Mouse (Mus musculus): ENCODE measurements around the gene Wwc2. TPM values are rescaled to one million over a fixed set of nuclear protein-coding genes. Genes with fewer than 3 reads are reported as not detected.
A peak's percentile ranks its signal among the peaks of the same experiment; 100 is the strongest.

The Wwc2 gene
- polyA plus RNA-seq, 1 experiment from 2014 or later, result 11.1 TPM

DNA sequence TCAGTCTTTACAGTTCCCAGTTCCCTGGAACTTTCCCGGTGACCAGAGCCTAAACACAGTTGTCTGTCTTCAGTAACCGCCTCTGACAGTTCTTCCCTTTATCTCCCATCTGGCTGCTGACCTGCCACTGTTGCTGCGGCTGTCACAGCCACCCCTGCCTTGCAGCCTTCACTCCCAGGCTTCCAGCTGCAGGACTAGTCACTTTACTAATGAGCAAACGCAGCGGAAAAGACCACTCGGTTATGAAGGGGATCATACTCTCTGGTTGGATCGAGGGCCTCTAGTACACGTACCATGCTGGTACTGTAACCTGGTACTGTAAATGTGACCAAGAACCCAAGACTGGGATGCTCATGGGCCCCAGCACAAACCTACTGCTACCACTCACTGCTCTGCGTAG, 83.7 kb downstream of the Wwc2 start:
- WGBS, result 87% methylated on average over 9 of the region's 9 CpGs

DNA sequence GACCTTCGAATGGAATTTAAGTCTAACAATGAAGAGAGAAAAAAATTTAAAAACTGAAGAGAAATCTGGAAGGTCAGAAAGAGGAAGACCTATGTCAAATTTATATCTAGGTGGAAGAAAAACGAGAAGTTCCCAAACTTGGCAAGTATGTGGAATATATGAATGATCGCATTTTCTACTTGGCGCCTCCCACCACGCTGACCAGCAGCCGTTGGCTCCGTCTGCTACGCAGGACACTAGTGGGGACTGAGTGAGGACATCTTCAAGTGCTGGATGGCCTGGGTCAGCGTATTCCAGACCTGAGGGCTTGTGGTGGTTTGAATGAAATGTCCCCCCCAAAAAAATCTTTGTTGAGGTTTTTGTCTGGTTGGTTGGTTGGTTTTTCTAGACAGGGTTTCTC, 84.6 kb downstream of the Wwc2 start:
- no peaks in the 10 kb centered on the region for H3K27me3 ChIP-seq (replicated peaks; ENCODE audit: low read depth, poor library complexity, severe bottlenecking)
- peaks cover 10% of the 10 kb centered on the region for H3K36me3 ChIP-seq (replicated peaks)
- no peak for DNase-seq (ENCODE audit: low spot score)
- H3K4me3 ChIP-seq, result no peak overlapping the region
- H3K4me1 ChIP-seq, result peaks cover 5% of the 10 kb centered on the region
- H3K9me3 ChIP-seq, result peaks cover 6% of the 10 kb centered on the region
- WGBS, result 94% methylated on average over 9 of the region's 9 CpGs
- H3K27ac ChIP-seq (replicated peaks), result no peak overlapping the region

More for the DNA sequence above, 83.7 kb downstream of the Wwc2 start:
- Histone ChIP-seq H3K36me3 (replicated peaks) (peaks cover 10% of the 10 kb centered on the region), H3K27ac (replicated peaks) (no peak overlapping the region), H3K27me3 (replicated peaks; ENCODE audit: low read depth, poor library complexity, severe bottlenecking) (no peaks in the 10 kb centered on the region), H3K4me1 (peaks cover 5% of the 10 kb centered on the region), H3K9me3 (peaks cover 6% of the 10 kb centered on the region), H3K4me3 (no peak overlapping the region)
- no peak for DNase-seq (ENCODE audit: low spot score)

DNA sequence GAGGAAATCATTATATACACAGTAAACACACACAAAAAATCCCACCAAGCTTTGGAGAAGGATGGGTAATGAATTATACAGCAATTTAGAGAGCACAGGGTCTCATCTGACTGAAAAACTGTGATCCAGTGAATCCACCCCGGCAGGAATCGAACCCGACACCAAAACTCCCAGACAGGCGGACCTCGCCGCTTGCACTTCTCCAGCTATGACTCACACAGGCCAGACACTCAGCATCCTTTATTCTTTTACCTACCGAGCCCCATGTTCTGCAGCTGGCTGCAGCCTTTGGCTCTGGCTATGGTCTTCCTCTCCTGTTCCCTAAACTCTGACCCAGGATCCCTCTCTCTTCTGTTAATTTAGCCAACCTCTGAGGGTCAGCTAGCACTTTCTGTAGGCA, 85.5 kb downstream of the Wwc2 start:
- H3K9me3 ChIP-seq, result peaks cover 6% of the 10 kb centered on the region
- WGBS, result 89% methylated on average over 7 of the region's 7 CpGs
- no peak overlapping the region for H3K27ac ChIP-seq (replicated peaks)
- DNase-seq (ENCODE audit: low spot score), result no peak
- no peak overlapping the region for H3K4me3 ChIP-seq
- H3K36me3 ChIP-seq (replicated peaks), result peaks cover 16% of the 10 kb centered on the region
- H3K4me1 ChIP-seq, result peaks cover 5% of the 10 kb centered on the region
- H3K27me3 ChIP-seq (replicated peaks; ENCODE audit: low read depth, poor library complexity, severe bottlenecking), result no peaks in the 10 kb centered on the region

DNA sequence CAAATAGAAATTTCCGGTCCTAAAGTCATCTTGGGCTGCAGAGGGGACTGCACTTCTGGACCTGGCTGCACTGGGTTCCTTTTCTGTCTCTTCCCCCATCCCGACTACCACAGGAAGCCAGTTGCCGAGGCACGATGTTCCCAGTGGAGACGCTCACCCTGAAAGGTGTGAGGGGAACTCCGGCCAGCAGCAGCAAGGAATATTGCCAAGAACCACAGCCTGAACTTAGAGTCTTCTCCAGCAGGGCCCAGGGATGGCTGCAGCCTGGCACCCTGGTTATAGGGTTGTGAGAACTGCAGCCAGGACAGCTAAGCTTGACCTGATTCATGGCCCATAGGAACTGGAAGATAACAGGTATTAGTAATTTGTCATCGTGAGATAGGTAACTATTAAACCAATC, 86.7 kb downstream of the Wwc2 start:
- Histone ChIP-seq H3K36me3 (replicated peaks) (peaks cover 22% of the 10 kb centered on the region), H3K4me1 (peaks cover 5% of the 10 kb centered on the region), H3K27me3 (replicated peaks; ENCODE audit: low read depth, poor library complexity, severe bottlenecking) (no peaks in the 10 kb centered on the region), H3K27ac (replicated peaks) (no peak overlapping the region), H3K9me3 (no peaks in the 10 kb centered on the region), H3K4me3 (no peak overlapping the region)
- DNase-seq (ENCODE audit: low spot score), result no peak
- 84% methylated on average over 7 of the region's 7 CpGs for WGBS

DNA sequence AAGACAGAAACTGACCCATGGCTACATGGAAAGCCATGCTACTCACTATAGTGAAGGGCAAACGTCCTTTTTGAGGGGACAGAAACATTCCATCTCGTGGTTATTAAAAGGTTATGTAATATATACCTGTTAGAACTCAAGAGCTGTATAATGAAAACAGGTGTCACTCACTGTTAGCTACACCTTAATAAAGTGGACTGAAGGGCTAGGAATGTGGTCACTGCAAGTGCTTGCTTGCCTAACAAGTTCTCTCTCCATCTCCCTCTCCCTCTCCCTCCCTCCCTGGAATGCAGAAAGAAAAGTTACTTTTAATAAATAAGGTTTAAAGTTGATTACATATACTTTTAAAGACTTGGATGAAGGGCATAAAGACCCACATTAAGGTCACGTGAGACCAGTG, 88.0 kb downstream of the Wwc2 start:
- Histone ChIP-seq H3K27me3 (replicated peaks; ENCODE audit: low read depth, poor library complexity, severe bottlenecking) (no peaks in the 10 kb centered on the region), H3K9me3 (no peaks in the 10 kb centered on the region), H3K4me3 (no peak overlapping the region), H3K4me1 (peaks cover 5% of the 10 kb centered on the region), H3K36me3 (replicated peaks) (peaks cover 27% of the 10 kb centered on the region), H3K27ac (replicated peaks) (no peak overlapping the region)
- WGBS, result 85% methylated on average over 3 of the region's 3 CpGs
- DNase-seq (ENCODE audit: low spot score), result no peak

DNA sequence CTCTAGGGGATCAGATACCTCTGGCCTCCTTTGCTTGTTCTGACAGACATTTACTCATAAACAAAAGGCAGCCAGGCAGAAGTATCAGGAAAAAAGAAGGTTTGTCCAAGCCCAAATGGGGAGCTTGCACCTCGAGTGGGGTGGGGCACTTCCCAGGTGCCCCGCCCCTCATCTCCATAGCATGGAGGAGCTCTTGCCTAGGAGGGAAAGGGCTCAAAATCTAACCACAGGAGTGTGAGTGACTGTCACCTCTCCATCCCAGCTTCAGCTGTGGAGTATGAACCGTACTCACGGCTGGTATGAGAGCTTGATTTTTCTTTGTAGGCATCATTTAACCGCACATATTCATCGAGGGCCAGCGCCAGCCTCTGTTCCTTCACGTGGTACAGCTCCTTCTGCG, 90.4 kb downstream of the Wwc2 start:
- H3K36me3 ChIP-seq (replicated peaks), result peaks cover 36% of the 10 kb centered on the region
- H3K9me3 ChIP-seq, result no peaks in the 10 kb centered on the region
- no peak overlapping the region for H3K27ac ChIP-seq (replicated peaks)
- no peak overlapping the region for H3K4me3 ChIP-seq
- no peaks in the 10 kb centered on the region for H3K27me3 ChIP-seq (replicated peaks; ENCODE audit: low read depth, poor library complexity, severe bottlenecking)
- H3K4me1 ChIP-seq, result no peaks in the 10 kb centered on the region
- WGBS, result 93% methylated on average over 9 of the region's 9 CpGs
- no peak for DNase-seq (ENCODE audit: low spot score)

DNA sequence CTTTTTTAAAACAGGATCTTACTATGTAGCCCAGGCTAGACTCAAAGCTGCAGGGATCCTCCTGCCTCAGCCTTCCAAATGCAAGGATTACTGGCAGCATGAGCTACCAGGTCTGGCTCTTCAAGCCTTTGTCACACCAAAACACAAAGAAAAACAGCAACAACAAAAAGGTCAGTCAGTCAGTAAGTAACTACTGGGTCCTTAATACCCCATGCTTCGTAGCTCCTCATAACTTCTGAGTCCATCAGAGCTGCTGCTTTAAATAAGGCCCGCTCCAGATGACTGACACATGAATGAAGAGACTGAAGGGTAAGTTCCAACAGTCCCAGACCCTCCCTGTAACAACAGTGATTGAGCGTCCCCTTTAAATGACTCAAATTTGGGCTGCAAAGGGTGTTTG, 90.8 kb downstream of the Wwc2 start:
- DNase-seq (ENCODE audit: low spot score), result no peak
- H3K9me3 ChIP-seq, result no peaks in the 10 kb centered on the region
- H3K4me3 ChIP-seq, result no peak overlapping the region
- H3K27me3 ChIP-seq (replicated peaks; ENCODE audit: low read depth, poor library complexity, severe bottlenecking), result no peaks in the 10 kb centered on the region
- H3K27ac ChIP-seq (replicated peaks), result no peak overlapping the region
- peaks cover 36% of the 10 kb centered on the region for H3K36me3 ChIP-seq (replicated peaks)
- WGBS, result 95% methylated on average over 3 of the region's 3 CpGs
- no peaks in the 10 kb centered on the region for H3K4me1 ChIP-seq

DNA sequence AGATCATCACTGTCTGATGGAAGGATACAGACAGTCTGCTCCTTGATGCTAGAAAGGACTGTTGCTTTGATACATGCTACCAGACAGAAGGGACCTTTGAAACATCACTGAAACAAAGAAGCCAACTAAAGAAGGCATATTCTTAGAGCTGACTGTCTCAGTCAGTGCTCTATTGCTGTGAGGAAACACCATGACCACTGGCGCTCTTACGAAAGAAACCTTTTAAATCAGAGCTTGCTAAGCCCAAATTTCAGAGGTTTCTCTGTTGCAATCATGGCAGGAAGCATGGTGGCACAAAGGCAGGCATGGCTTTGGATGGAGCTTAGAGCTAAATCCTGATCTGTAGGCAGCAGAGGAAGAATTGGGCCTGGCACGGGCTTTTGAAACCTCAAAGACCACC, 98.3 kb downstream of the Wwc2 start:
- Histone ChIP-seq H3K4me3 (no peak overlapping the region), H3K27me3 (replicated peaks; ENCODE audit: low read depth, poor library complexity, severe bottlenecking) (no peaks in the 10 kb centered on the region), H3K27ac (replicated peaks) (no peak overlapping the region), H3K9me3 (no peaks in the 10 kb centered on the region), H3K4me1 (peaks cover 38% of the 10 kb centered on the region), H3K36me3 (replicated peaks) (peaks cover 17% of the 10 kb centered on the region)
- WGBS, result 92% methylated on average over 3 of the region's 3 CpGs
- DNase-seq (ENCODE audit: low spot score), result no peak

DNA sequence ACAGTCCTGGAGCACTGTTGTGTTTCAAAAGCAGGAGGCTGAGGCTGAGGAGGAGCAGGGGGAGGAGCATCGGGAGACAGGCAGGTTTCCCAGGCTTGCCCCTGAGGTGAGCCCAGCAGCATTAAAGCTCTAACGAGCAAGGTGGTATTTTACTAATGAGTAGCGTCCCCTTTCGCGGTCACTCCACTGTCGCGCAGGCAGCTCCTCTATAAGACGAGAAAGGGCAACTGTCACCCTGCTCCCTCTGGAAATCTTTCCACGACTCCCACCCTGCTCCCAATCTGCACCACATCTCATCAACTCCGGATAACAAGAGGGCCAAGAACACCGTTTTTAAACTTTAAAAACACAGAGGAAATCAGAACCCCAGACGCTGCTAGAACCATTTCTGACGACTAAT, 99.1 kb downstream of the Wwc2 start:
- peaks cover 38% of the 10 kb centered on the region for H3K4me1 ChIP-seq
- no peaks in the 10 kb centered on the region for H3K27me3 ChIP-seq (replicated peaks; ENCODE audit: low read depth, poor library complexity, severe bottlenecking)
- H3K36me3 ChIP-seq (replicated peaks), result peaks cover 18% of the 10 kb centered on the region
- H3K9me3 ChIP-seq, result no peaks in the 10 kb centered on the region
- 74% methylated on average over 13 of the region's 13 CpGs for WGBS
- H3K4me3 ChIP-seq, result no peak overlapping the region
- no peak overlapping the region for H3K27ac ChIP-seq (replicated peaks)
- DNase-seq (ENCODE audit: low spot score), result no peak

DNA sequence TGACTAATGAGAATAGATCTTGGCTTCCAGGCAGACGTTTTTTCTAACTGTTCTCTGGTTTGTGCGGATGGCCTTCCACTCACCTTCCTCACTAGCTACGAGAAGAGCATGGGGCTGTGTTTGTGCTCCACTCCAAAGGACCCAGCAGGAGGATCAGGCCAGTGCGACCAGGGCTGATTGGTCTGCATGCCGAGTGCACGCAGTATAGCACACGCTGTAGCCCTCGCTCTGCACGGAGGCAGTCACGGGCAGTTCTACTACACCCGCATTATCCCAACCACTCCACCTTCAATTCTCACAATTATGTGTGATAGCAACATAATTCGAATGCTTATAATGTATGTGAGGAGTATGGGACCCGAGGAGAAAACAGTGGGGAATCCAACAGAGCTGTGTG, 99.9 kb downstream of the Wwc2 start:
- Histone ChIP-seq H3K9me3 (no peaks in the 10 kb centered on the region), H3K4me1 (peaks cover 38% of the 10 kb centered on the region), H3K27me3 (replicated peaks; ENCODE audit: low read depth, poor library complexity, severe bottlenecking) (no peaks in the 10 kb centered on the region), H3K4me3 (no peak overlapping the region), H3K36me3 (replicated peaks) (peaks cover 19% of the 10 kb centered on the region), H3K27ac (replicated peaks) (peak overlapping the region; percentile 49)
- 77% methylated on average over 13 of the region's 13 CpGs for WGBS
- DNase-seq (ENCODE audit: low spot score), result no peak

DNA sequence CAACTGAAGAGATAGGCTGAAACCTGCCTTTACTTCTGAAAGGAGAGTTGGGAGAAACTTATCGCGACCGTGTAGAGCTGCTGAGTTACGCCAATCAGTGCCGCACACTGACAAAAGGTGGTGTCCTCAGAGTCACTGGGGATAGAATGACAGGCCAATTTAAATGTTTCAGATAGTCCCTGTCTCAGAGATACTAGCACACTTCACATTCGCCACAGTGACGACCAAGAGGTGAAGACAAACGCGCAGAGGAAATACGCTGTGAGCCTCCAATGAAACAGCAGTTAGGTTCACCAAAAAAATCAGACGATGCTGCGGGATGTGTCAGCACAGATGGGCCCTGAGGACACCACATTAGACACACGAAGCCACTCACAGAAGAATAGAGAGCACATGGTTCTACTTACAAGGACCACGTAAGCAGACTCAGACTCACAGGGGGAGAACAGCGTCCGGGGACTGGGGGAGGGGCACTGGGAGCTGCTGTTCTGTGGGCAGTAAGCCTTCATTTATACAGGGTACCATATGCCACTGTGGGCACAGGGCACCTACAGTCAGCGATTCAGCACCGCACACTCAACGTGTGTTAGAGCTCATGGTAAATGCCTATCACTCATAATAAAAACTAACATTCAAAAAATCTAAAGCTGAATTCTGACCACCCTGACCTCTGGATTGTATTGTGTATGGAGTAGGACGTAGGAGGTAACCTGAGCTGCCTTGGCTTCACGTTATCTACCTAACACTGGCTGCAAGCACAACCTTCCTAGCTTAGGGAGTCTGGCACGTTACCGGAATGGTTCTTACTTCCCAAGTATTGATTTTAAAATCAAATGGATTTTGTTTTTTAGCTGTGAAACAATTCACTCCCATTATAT, 100.5 kb downstream of the Wwc2 start:
- peaks cover 38% of the 10 kb centered on the region for H3K4me1 ChIP-seq
- H3K27ac ChIP-seq (replicated peaks), result peak overlapping the region; percentile 54
- H3K4me3 ChIP-seq, result peak overlapping the region; percentile 39
- peak; percentile 69 for DNase-seq (ENCODE audit: low spot score)
- H3K27me3 ChIP-seq (replicated peaks; ENCODE audit: low read depth, poor library complexity, severe bottlenecking), result no peaks in the 10 kb centered on the region
- H3K9me3 ChIP-seq, result no peaks in the 10 kb centered on the region
- 48% methylated on average over 23 of the region's 23 CpGs for WGBS
- peaks cover 19% of the 10 kb centered on the region for H3K36me3 ChIP-seq (replicated peaks)

DNA sequence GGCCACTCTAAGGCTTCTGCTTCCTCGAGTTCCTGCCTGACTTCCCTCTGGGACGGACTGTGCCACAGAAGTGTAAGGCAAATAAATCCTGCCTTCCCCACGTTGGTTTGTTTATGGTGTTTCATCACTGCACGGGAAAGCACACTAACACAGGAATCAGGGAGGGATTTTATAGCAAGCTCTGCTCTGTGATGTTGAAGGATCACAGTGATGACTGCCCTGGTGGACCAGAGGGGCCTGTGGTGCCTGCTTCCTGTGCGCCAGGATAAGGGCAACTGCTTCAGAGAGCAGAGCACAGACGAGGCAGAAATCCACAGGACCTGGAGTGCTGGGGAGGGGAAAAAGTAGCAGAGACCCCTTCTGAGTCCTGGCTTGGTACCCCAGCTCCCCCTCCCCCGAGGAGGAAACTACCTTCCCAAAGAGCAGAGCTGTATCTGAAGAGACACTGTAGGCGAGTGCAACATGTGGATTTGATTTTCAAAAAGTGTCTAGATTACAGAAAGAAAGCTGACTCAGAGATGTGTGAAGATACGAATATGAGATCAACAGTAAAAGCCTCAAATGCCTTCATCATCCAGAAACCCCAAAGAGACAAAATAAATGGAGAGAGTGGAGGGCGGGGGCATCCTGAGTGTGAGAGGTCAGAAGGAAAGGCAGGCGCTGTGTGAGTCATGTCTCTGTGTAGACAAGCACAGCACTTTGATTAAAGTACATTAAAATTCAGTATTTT, 101.7 kb downstream of the Wwc2 start:
- H3K9me3 ChIP-seq, result no peaks in the 10 kb centered on the region
- peaks cover 38% of the 10 kb centered on the region for H3K4me1 ChIP-seq
- no peaks in the 10 kb centered on the region for H3K27me3 ChIP-seq (replicated peaks; ENCODE audit: low read depth, poor library complexity, severe bottlenecking)
- H3K27ac ChIP-seq (replicated peaks), result peak overlapping the region; percentile 59
- no peak overlapping the region for H3K4me3 ChIP-seq
- no peak for DNase-seq (ENCODE audit: low spot score)
- 55% methylated on average over 11 of the region's 11 CpGs for WGBS
- peaks cover 19% of the 10 kb centered on the region for H3K36me3 ChIP-seq (replicated peaks)

DNA sequence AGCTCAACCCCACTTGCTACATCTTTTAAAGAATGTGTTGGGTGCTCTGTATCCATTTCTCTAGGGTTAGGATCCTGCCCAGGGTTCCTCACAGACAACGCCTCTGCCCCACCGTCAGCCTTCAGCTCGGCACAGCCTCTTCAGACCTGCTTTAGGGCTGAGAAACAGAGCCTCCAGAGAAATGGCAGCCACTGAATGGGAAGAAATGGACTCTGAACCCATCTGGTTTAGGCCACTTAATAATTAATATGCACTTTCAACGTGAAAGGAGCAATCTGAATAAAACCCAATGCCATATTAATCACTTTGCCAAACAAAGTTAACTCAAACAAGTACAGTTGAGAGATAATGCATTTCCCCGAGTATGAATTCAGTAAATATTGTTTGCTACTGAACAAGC, 106.4 kb downstream of the Wwc2 start:
- no peak for DNase-seq (ENCODE audit: low spot score)
- 93% methylated on average over 5 of the region's 5 CpGs for WGBS
- Histone ChIP-seq H3K4me1 (peaks cover 13% of the 10 kb centered on the region), H3K27ac (replicated peaks) (no peak overlapping the region), H3K27me3 (replicated peaks; ENCODE audit: low read depth, poor library complexity, severe bottlenecking) (no peaks in the 10 kb centered on the region), H3K36me3 (replicated peaks) (peaks cover 39% of the 10 kb centered on the region), H3K9me3 (no peaks in the 10 kb centered on the region), H3K4me3 (no peak overlapping the region)
